Mouse (Mus musculus) retina, adult 2 months (tissue): Measurements from ENCODE around the gene Dtnb.

Source experiments
- DNase-seq: peaks from one replicate; pipeline ENCODE4 v3.0.0-alpha.2; 2012; ENCODE audit warnings: low read depth, low spot score

The Dtnb gene

DNA sequence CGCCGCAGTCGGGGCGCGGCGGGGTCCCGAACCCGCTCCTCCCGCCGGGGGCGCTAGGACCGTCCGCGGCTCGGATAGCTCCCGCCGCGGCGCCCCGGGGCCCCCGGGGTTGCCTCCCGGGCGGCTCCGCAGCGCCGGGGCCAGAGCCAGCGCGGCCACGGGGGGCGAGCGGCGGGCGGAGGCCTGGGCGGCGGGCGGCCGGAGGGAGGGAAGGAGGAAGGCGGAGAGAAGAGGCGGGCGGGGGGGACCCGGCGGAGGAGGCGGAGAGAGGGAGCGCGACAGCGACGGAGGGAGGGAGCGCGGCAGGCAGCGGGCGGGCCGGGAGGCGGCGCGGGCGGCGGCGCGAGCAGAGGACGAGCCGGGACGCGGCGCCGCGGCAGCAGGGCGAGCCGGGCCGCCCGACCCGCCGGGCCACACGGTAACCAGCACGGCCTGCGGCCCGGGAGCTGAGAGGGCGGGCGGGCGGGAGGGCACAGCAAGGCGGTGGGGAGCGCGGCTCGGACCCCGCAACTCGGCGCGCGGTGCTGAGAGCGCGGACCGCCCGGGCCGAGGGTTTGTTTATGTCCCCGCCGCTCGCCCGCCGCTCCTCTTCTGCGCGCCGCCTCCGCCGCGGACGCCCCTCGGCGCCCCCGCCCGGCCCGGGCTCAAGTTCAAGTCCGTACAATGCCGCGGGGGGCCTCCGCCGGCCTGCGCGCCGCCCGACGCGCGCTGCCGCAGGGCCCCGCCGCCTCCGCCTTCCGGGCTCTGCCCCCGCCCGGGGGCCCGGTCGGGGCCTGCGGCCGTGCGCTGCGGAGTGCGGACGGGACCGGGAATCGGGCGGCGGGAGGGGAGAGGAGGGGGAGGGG lies 234.7 kb downstream of the Dtnb start:
- peak; percentile 61 for DNase-seq

DNA sequence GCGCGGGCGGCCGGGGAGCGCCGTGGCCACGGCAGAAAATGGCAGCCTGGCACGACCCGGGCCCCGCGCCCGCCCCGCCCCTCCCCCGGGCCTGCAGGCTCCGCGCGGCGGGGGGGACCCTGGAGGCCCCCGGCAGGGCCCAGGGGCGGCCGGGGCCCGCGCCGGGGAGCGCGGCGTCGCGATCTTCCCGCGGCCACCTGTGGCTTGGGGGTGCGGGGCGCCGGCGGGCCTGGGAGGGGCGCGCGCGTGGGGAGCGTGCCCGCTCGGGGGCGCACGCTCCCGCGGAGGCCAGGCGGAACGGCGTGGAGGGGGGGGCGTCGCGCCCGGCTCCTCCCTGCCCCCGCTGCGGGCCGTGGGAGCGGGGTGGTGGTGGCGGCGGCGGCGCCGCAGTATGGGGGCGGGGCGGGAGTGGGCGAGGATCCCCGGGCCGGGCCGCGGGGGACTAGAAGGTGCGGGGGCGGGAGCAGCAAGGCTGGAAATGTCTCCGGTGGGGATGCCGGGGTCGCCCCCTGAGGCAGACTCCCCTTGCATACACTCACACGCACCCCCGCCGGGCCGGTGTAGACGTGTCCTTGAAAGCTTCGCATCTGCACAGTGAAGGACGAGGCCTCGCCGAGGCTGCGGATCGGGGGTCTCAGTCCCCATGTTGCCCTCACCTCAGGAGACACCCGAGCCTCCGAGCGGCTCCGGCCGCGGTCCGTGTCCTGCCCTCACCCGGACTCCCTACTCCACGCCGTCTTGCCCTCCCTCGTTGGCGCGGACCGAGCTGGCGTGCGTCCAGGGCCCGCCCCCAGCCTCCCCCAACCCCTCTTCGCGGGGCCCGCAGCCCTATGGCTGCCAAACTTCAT lies 235.6 kb downstream of the Dtnb start:
- DNase-seq, result peak; percentile 52

GRCm38 (mm10) chr12:3808396-3808981 lies 236.3 kb downstream of the Dtnb start:
- DNase-seq, result peak; percentile 36

DNA sequence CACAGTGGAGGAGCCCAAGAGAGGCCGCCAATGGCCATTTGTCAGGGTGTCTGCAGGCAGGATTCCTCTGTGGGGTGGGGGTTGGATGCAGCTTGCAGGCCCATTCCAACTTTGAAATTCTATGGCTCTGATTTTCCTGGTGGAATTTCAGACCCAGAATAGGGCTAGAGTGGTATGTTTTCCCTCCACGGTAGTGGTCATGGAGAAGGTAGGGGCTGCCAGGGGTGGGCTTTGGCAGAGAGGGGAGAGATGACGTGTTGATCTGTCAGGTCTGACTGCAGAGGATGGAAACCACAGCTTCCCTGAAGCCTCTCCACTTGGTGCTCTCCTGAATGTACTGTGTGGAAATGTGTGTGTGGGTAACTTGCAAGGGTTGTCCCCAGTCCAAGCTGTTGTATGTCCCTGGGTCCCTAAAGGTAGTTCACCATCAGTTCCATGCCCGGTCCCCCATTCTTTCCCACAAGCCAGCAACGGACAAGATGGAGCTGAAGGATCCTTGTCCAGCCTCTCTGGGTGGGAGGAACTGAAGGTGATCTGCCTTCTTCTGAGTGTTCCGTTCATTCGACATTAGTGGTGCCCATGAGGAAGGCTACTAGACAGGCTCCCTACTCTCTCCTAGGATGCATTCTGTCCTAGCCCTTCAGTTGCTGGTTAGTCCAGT lies 237.5 kb downstream of the Dtnb start:
- no peak for DNase-seq

DNA sequence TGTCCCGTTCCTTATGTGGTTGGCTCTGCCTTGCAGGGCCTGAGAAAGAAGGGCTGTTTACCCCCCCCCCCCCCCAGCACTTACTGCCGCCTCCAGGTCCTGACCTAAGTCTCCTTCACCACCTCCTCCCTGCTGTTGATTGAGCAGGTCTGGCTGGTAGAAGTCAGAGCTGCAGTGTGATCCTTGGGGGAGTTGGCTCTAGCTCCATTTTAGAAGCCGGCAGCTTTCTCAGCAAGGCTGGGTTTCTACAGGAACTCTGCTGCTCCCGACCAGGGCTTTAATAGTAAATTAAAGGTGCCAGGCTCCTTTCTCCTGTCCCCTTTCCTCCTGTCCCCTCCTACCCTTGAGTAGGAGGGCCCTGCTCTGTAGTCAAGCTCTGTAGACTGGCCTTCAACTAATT lies 238.3 kb downstream of the Dtnb start:
- DNase-seq, result no peak

DNA sequence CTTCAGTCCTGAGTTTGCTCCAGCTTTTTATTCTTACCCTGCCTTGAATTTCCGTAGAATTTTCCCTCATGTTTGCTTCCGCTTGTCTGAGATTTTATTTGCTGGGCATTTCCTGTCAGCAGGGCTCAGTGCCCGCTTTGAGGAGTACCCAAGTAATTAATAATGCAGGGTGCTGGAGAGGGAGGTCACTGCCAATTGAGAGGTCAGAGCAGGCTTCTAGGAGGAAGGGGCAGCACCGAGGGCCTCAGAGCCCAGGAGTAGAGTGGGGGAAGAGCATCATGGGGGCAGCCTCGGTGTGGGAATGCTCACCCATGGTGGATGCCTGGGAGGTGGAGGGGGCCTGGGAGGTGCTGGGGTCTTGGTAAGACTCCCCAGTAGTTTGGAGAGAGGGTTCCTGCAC lies 239.4 kb downstream of the Dtnb start:
- no peak for DNase-seq

DNA sequence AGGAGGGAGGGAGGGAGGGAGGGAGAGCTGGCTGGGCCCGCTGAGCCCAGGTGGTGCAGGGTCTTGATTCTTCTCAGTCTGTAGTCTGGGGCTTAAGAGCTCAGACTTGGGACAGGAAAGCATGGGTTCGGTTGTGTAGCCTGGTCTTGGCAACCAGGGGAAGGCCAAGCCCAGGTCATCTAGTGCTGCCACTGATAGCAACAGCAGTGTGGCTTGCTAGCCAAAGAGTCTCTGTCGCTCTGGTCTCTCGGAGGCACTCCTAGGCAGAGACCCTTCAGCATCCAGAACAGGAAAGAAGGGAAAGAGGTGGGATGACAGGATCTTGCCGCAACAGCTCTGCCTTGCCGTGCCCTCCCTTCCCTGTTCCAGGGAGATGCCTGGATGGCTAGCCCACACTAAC lies 240.1 kb downstream of the Dtnb start:
- DNase-seq, result no peak

DNA sequence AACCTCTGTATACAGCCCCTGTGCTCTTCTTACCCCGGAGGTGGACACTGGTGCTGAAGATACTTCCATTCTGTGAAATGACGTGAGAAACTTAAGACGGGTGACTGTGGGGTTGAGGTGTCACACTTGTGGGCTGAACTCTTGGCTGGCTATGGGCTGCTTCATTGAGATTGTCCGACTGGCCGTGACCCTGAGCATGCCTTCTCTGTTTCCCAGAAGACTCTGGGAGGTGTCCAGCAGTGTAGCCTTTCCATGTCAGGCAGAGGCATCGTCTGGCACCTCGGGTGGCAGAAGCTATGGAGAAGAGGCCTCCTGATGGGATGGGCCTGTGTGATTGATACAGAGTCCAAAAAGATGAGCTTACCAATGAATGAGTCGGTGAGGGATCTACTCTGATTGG lies 241.0 kb downstream of the Dtnb start:
- no peak for DNase-seq

DNA sequence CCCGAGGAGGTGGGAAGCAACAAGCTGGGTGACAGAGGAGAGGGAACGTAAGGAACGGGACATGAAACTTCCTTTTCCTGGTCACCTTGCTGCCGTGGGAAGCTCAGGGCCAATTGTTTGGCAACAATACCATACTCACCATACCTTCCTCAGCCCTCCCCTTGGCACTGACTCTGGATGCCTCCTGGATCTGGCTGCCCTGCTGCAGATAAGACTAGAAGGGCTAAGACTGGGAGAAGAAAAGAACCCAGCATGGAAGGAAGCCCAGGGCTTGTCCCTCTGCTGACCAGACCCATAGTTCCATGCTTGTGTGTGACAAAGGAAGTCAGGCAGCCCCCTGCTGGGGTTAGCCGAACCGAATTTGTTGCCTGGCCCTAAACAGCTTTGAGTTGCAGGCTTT lies 243.2 kb downstream of the Dtnb start:
- DNase-seq, result no peak

DNA sequence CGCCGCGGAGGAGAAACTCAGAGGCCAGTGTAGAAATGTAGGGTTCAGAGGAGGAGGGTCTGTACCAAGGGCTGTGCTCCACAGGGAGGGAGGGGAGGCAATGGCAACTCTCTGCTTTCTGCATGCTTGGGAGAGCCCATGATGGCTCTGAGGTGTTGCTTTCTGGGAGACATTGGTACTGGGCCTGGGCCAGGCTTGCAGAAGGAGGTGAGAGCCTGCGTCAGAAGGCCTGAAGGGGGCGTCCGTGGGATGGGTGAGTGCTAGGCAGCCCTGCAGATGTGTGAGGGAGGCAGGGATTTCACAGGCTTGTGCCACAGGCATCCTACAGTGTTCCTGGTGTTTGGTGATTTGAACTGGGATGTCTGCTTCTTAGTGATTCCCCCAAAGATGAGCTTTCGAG lies 244.9 kb downstream of the Dtnb start:
- DNase-seq, result no peak

- no peak for DNase-seq
These were observed 245.4 kb downstream of the Dtnb start for GRCm38 (mm10) chr12:3817566-3817965.

GRCm38 (mm10) chr12:3819899-3820298 lies 247.7 kb downstream of the Dtnb start:
- no peak for DNase-seq

GRCm38 (mm10) chr12:3823408-3823807 lies 251.2 kb downstream of the Dtnb start:
- DNase-seq, result no peak

GRCm38 (mm10) chr12:3824906-3825713 lies 252.9 kb downstream of the Dtnb start:
- DNase-seq, result no peak

GRCm38 (mm10) chr12:3825714-3826080 lies 253.5 kb downstream of the Dtnb start:
- no peak for DNase-seq

GRCm38 (mm10) chr12:3827771-3828170 lies 255.6 kb downstream of the Dtnb start:
- DNase-seq, result no peak
